Mouse (Mus musculus): ENCODE results near the gene Ndufc2. TPM values are rescaled to one million over a fixed set of nuclear protein-coding genes. Genes with fewer than 3 reads are reported as not detected.

Gene Ndufc2
- polyA plus RNA-seq, 1 experiment from 2014 or later = 530 TPM

GRCm38 (mm10) chr7:97360166-97360565 lies 39.6 kb upstream of the Ndufc2 start:
- H3K36me3 ChIP-seq (ENCODE audit: control insufficient read depth, insufficient read depth, low read length) = no peaks in the 10 kb centered on the region
- no peak for ATAC-seq (ENCODE audit: low read depth)
- WGBS = 54% methylated on average over 5 of the region's 5 CpGs
- no peak overlapping the region for H3K4me2 ChIP-seq (ENCODE audit: low read depth, low read length)
- H3K9me3 ChIP-seq (ENCODE audit: control insufficient read depth, low read length) = no peaks in the 10 kb centered on the region
- no peak overlapping the region for H3K27ac ChIP-seq (ENCODE audit: low read depth, low read length)
- H3K9ac ChIP-seq (replicated peaks; ENCODE audit: low read depth, low read length) = no peak overlapping the region
- no peaks in the 10 kb centered on the region for H3K27me3 ChIP-seq (ENCODE audit: control insufficient read depth, insufficient read depth, low read length)
- H3K4me3 ChIP-seq (ENCODE audit: low read depth, low read length) = no peak overlapping the region
- H3K4me1 ChIP-seq (ENCODE audit: control insufficient read depth, insufficient read depth, low read length) = no peaks in the 10 kb centered on the region

GRCm38 (mm10) chr7:97360955-97361354 lies 38.8 kb upstream of the Ndufc2 start:
- 45% methylated on average over 3 of the region's 3 CpGs for WGBS

GRCm38 (mm10) chr7:97361467-97361866 lies 38.3 kb upstream of the Ndufc2 start:
- Histone ChIP-seq H3K9ac (replicated peaks; ENCODE audit: low read depth, low read length) (no peak overlapping the region), H3K4me1 (ENCODE audit: control insufficient read depth, insufficient read depth, low read length) (no peaks in the 10 kb centered on the region), H3K27ac (ENCODE audit: low read depth, low read length) (no peak overlapping the region), H3K4me3 (ENCODE audit: low read depth, low read length) (no peak overlapping the region), H3K4me2 (ENCODE audit: low read depth, low read length) (no peak overlapping the region), H3K27me3 (ENCODE audit: control insufficient read depth, insufficient read depth, low read length) (no peaks in the 10 kb centered on the region), H3K36me3 (ENCODE audit: control insufficient read depth, insufficient read depth, low read length) (no peaks in the 10 kb centered on the region), H3K9me3 (ENCODE audit: control insufficient read depth, low read length) (no peaks in the 10 kb centered on the region)
- ATAC-seq (ENCODE audit: low read depth) = no peak
- 37% methylated on average over 4 of the region's 4 CpGs for WGBS

More at GRCm38 (mm10) chr7:97360955-97361354, 38.8 kb upstream of the Ndufc2 start:
- Histone ChIP-seq H3K9ac (replicated peaks; ENCODE audit: low read depth, low read length) (no peak overlapping the region), H3K27ac (ENCODE audit: low read depth, low read length) (no peak overlapping the region), H3K4me3 (ENCODE audit: low read depth, low read length) (no peak overlapping the region), H3K9me3 (ENCODE audit: control insufficient read depth, low read length) (no peaks in the 10 kb centered on the region), H3K4me1 (ENCODE audit: control insufficient read depth, insufficient read depth, low read length) (no peaks in the 10 kb centered on the region), H3K27me3 (ENCODE audit: control insufficient read depth, insufficient read depth, low read length) (no peaks in the 10 kb centered on the region), H3K36me3 (ENCODE audit: control insufficient read depth, insufficient read depth, low read length) (no peaks in the 10 kb centered on the region), H3K4me2 (ENCODE audit: low read depth, low read length) (no peak overlapping the region)
- no peak for ATAC-seq (ENCODE audit: low read depth)

- WGBS = 90% methylated on average over 1 of the region's 1 CpGs
These were observed 33.9 kb upstream of the Ndufc2 start for GRCm38 (mm10) chr7:97365887-97366286.

GRCm38 (mm10) chr7:97375101-97375500 lies 24.7 kb upstream of the Ndufc2 start:
- Histone ChIP-seq H3K9me3 (ENCODE audit: control insufficient read depth, low read length) (no peaks in the 10 kb centered on the region), H3K4me1 (ENCODE audit: control insufficient read depth, insufficient read depth, low read length) (peaks cover 9% of the 10 kb centered on the region; the same call in 1 of the 2 replicates), H3K4me3 (ENCODE audit: low read depth, low read length) (no peak overlapping the region), H3K36me3 (ENCODE audit: control insufficient read depth, insufficient read depth, low read length) (peaks cover 6% of the 10 kb centered on the region; the same call in 1 of the 2 replicates), H3K27me3 (ENCODE audit: control insufficient read depth, insufficient read depth, low read length) (no peaks in the 10 kb centered on the region), H3K9ac (replicated peaks; ENCODE audit: low read depth, low read length) (no peak overlapping the region), H3K4me2 (ENCODE audit: low read depth, low read length) (no peak overlapping the region), H3K27ac (ENCODE audit: low read depth, low read length) (no peak overlapping the region)
- ATAC-seq (ENCODE audit: low read depth) = no peak
- 94% methylated on average over 9 of the region's 9 CpGs for WGBS

More at GRCm38 (mm10) chr7:97365887-97366286, 33.9 kb upstream of the Ndufc2 start:
- H3K9me3 ChIP-seq (ENCODE audit: control insufficient read depth, low read length) = no peaks in the 10 kb centered on the region
- no peak overlapping the region for H3K27ac ChIP-seq (ENCODE audit: low read depth, low read length)
- no peak overlapping the region for H3K4me2 ChIP-seq (ENCODE audit: low read depth, low read length)
- no peaks in the 10 kb centered on the region for H3K27me3 ChIP-seq (ENCODE audit: control insufficient read depth, insufficient read depth, low read length)
- peaks cover under 1% of the 10 kb centered on the region; the same call in 1 of the 2 replicates for H3K4me1 ChIP-seq (ENCODE audit: control insufficient read depth, insufficient read depth, low read length)
- no peak for ATAC-seq (ENCODE audit: low read depth)
- no peak overlapping the region for H3K4me3 ChIP-seq (ENCODE audit: low read depth, low read length)
- H3K36me3 ChIP-seq (ENCODE audit: control insufficient read depth, insufficient read depth, low read length) = no peaks in the 10 kb centered on the region
- H3K9ac ChIP-seq (replicated peaks; ENCODE audit: low read depth, low read length) = no peak overlapping the region

DNA sequence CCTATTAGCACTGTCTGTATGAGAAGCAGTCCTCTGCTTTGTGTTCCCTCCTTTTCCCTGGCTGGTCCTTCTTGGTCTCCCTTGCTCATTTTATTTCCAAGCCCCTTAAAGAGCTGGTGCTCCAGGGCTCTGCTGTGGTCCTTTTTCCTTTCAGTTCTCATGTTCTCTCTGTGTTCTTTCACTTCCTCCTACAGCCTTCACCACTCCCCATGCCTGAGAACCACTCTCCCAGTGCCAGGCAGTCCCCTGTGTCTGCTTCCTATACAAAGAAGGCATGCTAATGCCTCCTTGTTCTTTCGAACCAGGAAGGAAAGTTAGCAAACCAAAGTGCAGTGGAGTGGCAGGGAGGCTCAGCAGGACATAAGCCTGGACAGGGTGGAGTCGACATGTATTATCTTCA lies 23.9 kb upstream of the Ndufc2 start:
- WGBS = 80% methylated on average over 2 of the region's 2 CpGs

GRCm38 (mm10) chr7:97379304-97379703 lies 20.5 kb upstream of the Ndufc2 start:
- H3K9me3 ChIP-seq (ENCODE audit: control insufficient read depth, low read length) = no peaks in the 10 kb centered on the region
- no peak overlapping the region for H3K9ac ChIP-seq (replicated peaks; ENCODE audit: low read depth, low read length)
- no peak overlapping the region for H3K27ac ChIP-seq (ENCODE audit: low read depth, low read length)
- H3K4me3 ChIP-seq (ENCODE audit: low read depth, low read length) = no peak overlapping the region
- no peak for ATAC-seq (ENCODE audit: low read depth)
- H3K27me3 ChIP-seq (ENCODE audit: control insufficient read depth, insufficient read depth, low read length) = no peaks in the 10 kb centered on the region
- no peaks in the 10 kb centered on the region for H3K4me1 ChIP-seq (ENCODE audit: control insufficient read depth, insufficient read depth, low read length)
- 96% methylated on average over 5 of the region's 5 CpGs for WGBS
- H3K4me2 ChIP-seq (ENCODE audit: low read depth, low read length) = no peak overlapping the region
- peaks cover 16% of the 10 kb centered on the region for H3K36me3 ChIP-seq (ENCODE audit: control insufficient read depth, insufficient read depth, low read length)

More for the DNA sequence above, 23.9 kb upstream of the Ndufc2 start:
- Histone ChIP-seq H3K27ac (ENCODE audit: low read depth, low read length) (no peak overlapping the region), H3K27me3 (ENCODE audit: control insufficient read depth, insufficient read depth, low read length) (no peaks in the 10 kb centered on the region), H3K9me3 (ENCODE audit: control insufficient read depth, low read length) (no peaks in the 10 kb centered on the region), H3K4me2 (ENCODE audit: low read depth, low read length) (no peak overlapping the region), H3K4me3 (ENCODE audit: low read depth, low read length) (no peak overlapping the region), H3K9ac (replicated peaks; ENCODE audit: low read depth, low read length) (no peak overlapping the region), H3K36me3 (ENCODE audit: control insufficient read depth, insufficient read depth, low read length) (peaks cover 6% of the 10 kb centered on the region; the same call in 1 of the 2 replicates), H3K4me1 (ENCODE audit: control insufficient read depth, insufficient read depth, low read length) (peaks cover 8% of the 10 kb centered on the region; the same call in 1 of the 2 replicates)
- no peak for ATAC-seq (ENCODE audit: low read depth)

GRCm38 (mm10) chr7:97380500-97381123 lies 19.2 kb upstream of the Ndufc2 start:
- ATAC-seq (ENCODE audit: low read depth) = no peak
- H3K36me3 ChIP-seq (ENCODE audit: control insufficient read depth, insufficient read depth, low read length) = peaks cover 16% of the 10 kb centered on the region
- H3K27ac ChIP-seq (ENCODE audit: low read depth, low read length) = no peak overlapping the region
- no peaks in the 10 kb centered on the region for H3K27me3 ChIP-seq (ENCODE audit: control insufficient read depth, insufficient read depth, low read length)
- H3K4me3 ChIP-seq (ENCODE audit: low read depth, low read length) = no peak overlapping the region
- no peak overlapping the region for H3K9ac ChIP-seq (replicated peaks; ENCODE audit: low read depth, low read length)
- H3K4me1 ChIP-seq (ENCODE audit: control insufficient read depth, insufficient read depth, low read length) = no peaks in the 10 kb centered on the region
- H3K9me3 ChIP-seq (ENCODE audit: control insufficient read depth, low read length) = no peaks in the 10 kb centered on the region
- WGBS = 92% methylated on average over 5 of the region's 5 CpGs
- no peak overlapping the region for H3K4me2 ChIP-seq (ENCODE audit: low read depth, low read length)

DNA sequence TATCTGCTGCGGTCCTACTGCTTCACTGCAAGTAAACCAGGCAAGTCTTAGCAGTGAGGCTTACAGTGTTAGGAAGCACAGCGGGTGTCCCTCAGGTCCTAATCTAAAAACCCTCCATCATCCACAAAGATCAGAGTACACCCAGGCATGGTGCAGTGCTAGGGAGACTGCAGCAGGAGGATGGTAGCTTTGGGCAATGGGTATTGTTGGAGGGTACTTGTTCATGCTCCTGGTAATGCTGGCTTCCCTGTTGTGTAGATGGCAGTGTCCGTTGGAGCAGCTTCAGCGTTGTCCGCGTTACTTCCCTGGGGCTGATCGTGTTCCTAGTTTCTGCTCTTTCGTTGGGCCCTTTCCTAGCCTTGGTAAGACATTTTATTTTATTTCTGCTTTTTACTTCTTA lies 17.1 kb upstream of the Ndufc2 start:
- no peak for ATAC-seq (ENCODE audit: low read depth)
- Histone ChIP-seq H3K27ac (ENCODE audit: low read depth, low read length) (no peak overlapping the region), H3K9me3 (ENCODE audit: control insufficient read depth, low read length) (no peaks in the 10 kb centered on the region), H3K9ac (replicated peaks; ENCODE audit: low read depth, low read length) (no peak overlapping the region), H3K4me3 (ENCODE audit: low read depth, low read length) (no peak overlapping the region), H3K4me1 (ENCODE audit: control insufficient read depth, insufficient read depth, low read length) (no peaks in the 10 kb centered on the region), H3K4me2 (ENCODE audit: low read depth, low read length) (no peak overlapping the region), H3K36me3 (ENCODE audit: control insufficient read depth, insufficient read depth, low read length) (peaks cover 16% of the 10 kb centered on the region), H3K27me3 (ENCODE audit: control insufficient read depth, insufficient read depth, low read length) (no peaks in the 10 kb centered on the region)
- 96% methylated on average over 8 of the region's 8 CpGs for WGBS

All from neural tube, embryonic 14.5 days (tissue).